Mouse (Mus musculus): ENCODE results near the gene Ptdss2. TPM values are rescaled to one million over a fixed set of nuclear protein-coding genes. Genes with fewer than 3 reads are reported as not detected.
A peak's percentile ranks its signal among the peaks of the same experiment; 100 is the strongest.

Gene Ptdss2
- total RNA-seq, 2 experiments from 2014 or later: 40.2 to 42.5 TPM

GRCm38 (mm10) chr7:141122689-141123516, 721 bp downstream of the Ptdss2 start:
- DNase-seq: peak; percentile 96

GRCm38 (mm10) chr7:141123517-141123856, 1.3 kb downstream of the Ptdss2 start:
- DNase-seq: no peak

GRCm38 (mm10) chr7:141131024-141131820, 9.0 kb downstream of the Ptdss2 start:
- DNase-seq: peak; percentile 90

GRCm38 (mm10) chr7:141131904-141132755, 9.9 kb downstream of the Ptdss2 start:
- no peak for DNase-seq

GRCm38 (mm10) chr7:141141326-141141725, 19.1 kb downstream of the Ptdss2 start:
- DNase-seq: no peak

GRCm38 (mm10) chr7:141143112-141143511, 20.9 kb downstream of the Ptdss2 start:
- DNase-seq: peak; percentile 51

GRCm38 (mm10) chr7:141143861-141144260, 21.7 kb downstream of the Ptdss2 start:
- DNase-seq: no peak

- DNase-seq: no peak
Observed at GRCm38 (mm10) chr7:141144650-141145049, 22.5 kb downstream of the Ptdss2 start.

GRCm38 (mm10) chr7:141145403-141145802, 23.2 kb downstream of the Ptdss2 start:
- DNase-seq: no peak

- no peak for DNase-seq
Observed at GRCm38 (mm10) chr7:141146043-141146595, 23.9 kb downstream of the Ptdss2 start.

GRCm38 (mm10) chr7:141147044-141147443, 24.9 kb downstream of the Ptdss2 start:
- DNase-seq: no peak

GRCm38 (mm10) chr7:141148639-141149038, 26.5 kb downstream of the Ptdss2 start:
- no peak for DNase-seq

- no peak for DNase-seq
Observed at GRCm38 (mm10) chr7:141155362-141155761, 33.2 kb downstream of the Ptdss2 start.

GRCm38 (mm10) chr7:141164397-141164796, 42.2 kb downstream of the Ptdss2 start:
- no peak for DNase-seq

GRCm38 (mm10) chr7:141164850-141165249, 42.7 kb downstream of the Ptdss2 start:
- no peak for DNase-seq

GRCm38 (mm10) chr7:141167901-141168517, 45.8 kb downstream of the Ptdss2 start:
- DNase-seq: peak; percentile 50

- DNase-seq: peak; percentile 62
Observed at GRCm38 (mm10) chr7:141168518-141168953, 46.4 kb downstream of the Ptdss2 start.

GRCm38 (mm10) chr7:141169300-141169699, 47.1 kb downstream of the Ptdss2 start:
- DNase-seq: no peak

- no peak for DNase-seq
Observed at GRCm38 (mm10) chr7:141169866-141170265, 47.7 kb downstream of the Ptdss2 start.

- DNase-seq: peak; percentile 92
Observed at GRCm38 (mm10) chr7:141172116-141173006, 50.2 kb downstream of the Ptdss2 start, which contains the start of gene Rnh1. Gene Rnh1 (minus strand): TSS chr7:141172857.
